Mouse (Mus musculus): ENCODE data around the gene Siah1a.

DNA sequence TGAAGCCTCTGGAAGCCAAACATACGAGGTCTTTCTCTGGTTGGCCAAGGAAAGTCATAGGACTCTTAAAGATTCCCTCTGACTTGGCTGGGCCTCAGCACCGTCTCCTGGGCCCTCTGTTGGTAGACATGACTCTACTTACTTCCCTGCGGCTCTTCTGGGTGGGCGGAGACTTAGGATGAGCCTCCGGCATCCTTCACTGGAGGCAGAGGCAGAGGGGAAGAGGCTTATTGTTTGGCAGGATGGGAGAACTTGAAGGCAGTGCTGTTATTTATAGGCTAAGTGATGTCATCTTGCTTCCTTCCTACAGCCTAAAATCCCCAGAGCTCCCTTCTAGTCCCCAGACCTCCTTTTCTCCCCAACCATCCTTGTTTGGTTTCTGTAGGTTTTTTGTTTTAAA is 40.8 kb upstream of the Siah1a start:
- TF ChIP-seq POLR2A (IDR thresholded peaks at IDR 0.05; ENCODE audit: extremely low read depth, insufficient read depth, low read length) (no peak), CTCF (IDR thresholded peaks at IDR 0.05; ENCODE audit: low read depth, low read length) (no peak)

Data from liver, adult 2 months (tissue).